Mouse (Mus musculus) liver, embryonic 14.5 days (tissue): Measurements from ENCODE around the gene Apom.

Experiments used
- CTCF ChIP-seq: IDR thresholded peaks from 2 replicates; pipeline ENCODE4 v1.5.1; 2016; ENCODE audit warnings: antibody characterized with exemption, low read depth, control low read depth
- EP300 ChIP-seq: IDR thresholded peaks from 2 replicates; pipeline ENCODE4 v1.6.1; 2016; ENCODE audit warnings: antibody characterized with exemption, low read depth

DNA sequence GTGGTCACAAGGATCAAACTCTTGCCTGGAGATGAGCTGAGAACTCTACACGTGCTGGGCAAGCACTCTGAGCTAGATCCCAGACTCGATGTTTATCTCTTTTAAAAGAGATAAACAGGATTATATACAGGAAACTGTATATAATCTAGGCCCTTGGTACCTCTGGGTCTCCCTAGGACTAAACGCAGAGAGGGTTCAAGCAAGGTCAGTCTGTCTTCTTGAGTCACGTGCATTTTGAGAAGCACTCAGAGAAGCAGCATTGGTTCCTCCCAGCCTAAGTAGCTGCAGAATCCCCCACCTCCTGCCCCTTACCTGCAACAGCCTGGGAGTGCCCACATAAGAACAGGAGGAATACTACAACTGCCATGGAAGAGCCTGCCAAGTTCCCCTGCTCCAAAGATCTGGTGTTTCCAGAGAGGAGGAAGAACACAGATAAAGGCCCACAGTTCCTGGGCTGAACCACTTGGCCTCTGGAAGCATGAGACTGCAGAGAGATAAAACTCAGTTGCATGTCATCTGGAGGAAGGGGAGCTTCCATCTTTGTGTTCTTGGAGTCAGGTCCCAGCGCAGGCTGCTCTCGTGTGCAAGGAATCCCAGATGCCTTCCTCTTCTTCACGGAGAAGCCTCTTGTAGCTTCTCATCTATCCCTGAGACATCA lies 46.5 kb downstream of the Apom start, which contains the start of gene Ly6g6f:
- TF ChIP-seq CTCF, result no peak
- TF ChIP-seq EP300, result no peak
